Mouse (Mus musculus) liver, embryonic 12.5 days (tissue): ENCODE data around the gene Pgam2. TPM values are rescaled to one million over a fixed set of nuclear protein-coding genes. Genes with fewer than 3 reads are reported as not detected.

Source experiments
- polyA plus RNA-seq: library from polyadenylated mRNA; unstranded; fragments of >200 nt; fragmentation: Nextera tagmentation; extraction: Ambion mirVana; gene quantifications from 2 replicates; pipeline ENCODE4 v1.2.1, GENCODE M21; 2016

Gene Pgam2
- polyA plus RNA-seq, 1 experiment from 2014 or later, result 1.7 TPM

Other genes starting within 250 kb of the Pgam2 start
- gene Ankrd36, start 234.0 kb downstream of the Pgam2 start, polyA plus RNA-seq, result 0.67 and 0.80 TPM in 2 replicates
- gene Mrps24, start 88.1 kb downstream of the Pgam2 start, polyA plus RNA-seq, result 143 and 149 TPM in 2 replicates
- gene Urgcp, start 41.4 kb downstream of the Pgam2 start, polyA plus RNA-seq, result 13.4 and 14.6 TPM in 2 replicates
- gene Dbnl, start 15.2 kb downstream of the Pgam2 start, polyA plus RNA-seq, result 71.6 and 72.0 TPM in 2 replicates
- 2.8 and 2.9 TPM in 2 replicates for gene Polm, start 34.3 kb upstream of the Pgam2 start, polyA plus RNA-seq
- gene Aebp1, start 58.2 kb upstream of the Pgam2 start, polyA plus RNA-seq, result 8.5 and 9.6 TPM in 2 replicates
- gene Pold2, start 74.6 kb upstream of the Pgam2 start, polyA plus RNA-seq, result 105 TPM in 2 replicates
- gene Myl7, start 95.0 kb upstream of the Pgam2 start, polyA plus RNA-seq, result 21.8 and 22.5 TPM in 2 replicates
- 0.31 and 0.37 TPM in 2 replicates for gene Gck, start 146.3 kb upstream of the Pgam2 start, polyA plus RNA-seq
- 25.2 and 25.7 TPM in 2 replicates for gene Ykt6, start 152.0 kb upstream of the Pgam2 start, polyA plus RNA-seq